Mouse (Mus musculus) megakaryocyte, embryonic 14.5 days (primary cell): Measurements from ENCODE around the gene Cyth3.

Experiments used
- FLI1 ChIP-seq: IDR thresholded peaks from 2 replicates; pipeline ENCODE4 v1.6.1; 2012; ENCODE audit warnings: low read length, inconsistent platforms, mixed read lengths
- GATA1 ChIP-seq: IDR thresholded peaks from 3 replicates; pipeline ENCODE4 v1.6.1; 2012; ENCODE audit warnings: mixed read lengths, low read length, inconsistent platforms, borderline replicate concordance

- TF ChIP-seq GATA1: no peak
- TF ChIP-seq FLI1: no peak
Observed at GRCm38 (mm10) chr5:143705659-143705982, 83.4 kb downstream of the Cyth3 start.
